Mouse (Mus musculus) kidney, adult 2 months (tissue): ENCODE measurements at regions not wholly inside any gene's neighbourhood (a gene's known extent, or its start where the extent isn't known, plus 50 kb on each side); places are given as distances from the start of the nearest gene placed in this dataset.
"Not testable (repeated sequence)": the region's sequence is repeated elsewhere in the genome, so short reads cannot be mapped to it uniquely, and the experiment has no call there.

Experiments used
- DNase-seq: peaks from one replicate; pipeline ENCODE4 v3.0.0; 2021
- H3K27ac ChIP-seq: fragments of 200-500 bp; 2 replicates; pipeline ENCODE4 v1.5.1; 2012; ENCODE audit warnings: low read depth, low read length, control low read depth, inconsistent platforms; ENCODE audit not compliant: insufficient read depth
- H3K27me3 ChIP-seq: fragments of 200-500 bp; replicated peaks from 2 replicates; pipeline ENCODE4 v1.6.1; 2012; ENCODE audit warnings: mild to moderate bottlenecking, moderate library complexity, low read length, inconsistent platforms; ENCODE audit not compliant: control insufficient read depth, insufficient read depth
- H3K36me3 ChIP-seq: fragments of 200-500 bp; 2 replicates; pipeline ENCODE4 v1.6.1; 2012; ENCODE audit warnings: mild to moderate bottlenecking, moderate library complexity, low read length, inconsistent platforms; ENCODE audit not compliant: control insufficient read depth, insufficient read depth
- H3K4me1 ChIP-seq: fragments of 200-500 bp; 2 replicates; pipeline ENCODE4 v1.6.1; 2011; ENCODE audit warnings: low read length; ENCODE audit not compliant: control insufficient read depth, insufficient read depth
- H3K4me3 ChIP-seq: fragments of 200-500 bp; 2 replicates; pipeline ENCODE4 v1.5.1; 2011; ENCODE audit warnings: mild to moderate bottlenecking, low read depth, low read length, control low read depth; ENCODE audit not compliant: insufficient read depth
- CTCF ChIP-seq: fragments of 200-500 bp; conservative IDR thresholded peaks from 2 replicates; pipeline ENCODE4 v1.5.1; 2011; ENCODE audit warnings: low read depth, mild to moderate bottlenecking, control low read depth, low read length, moderate library complexity, mixed read lengths; ENCODE audit not compliant: insufficient read depth, insufficient read length
- POLR2A ChIP-seq: fragments of 200-500 bp; IDR thresholded peaks from one replicate; pipeline ENCODE4 v1.6.1; 2011; ENCODE audit warnings: low read depth, low read length, control low read depth
- WGBS: fragments of 180-500 bp; shearing (Covaris S2); methylation state at CpG from one replicate; pipeline ENCODE4 v1.1.7; 2018; 5-methylcytosine and 5-hydroxymethylcytosine counted together

DNA sequence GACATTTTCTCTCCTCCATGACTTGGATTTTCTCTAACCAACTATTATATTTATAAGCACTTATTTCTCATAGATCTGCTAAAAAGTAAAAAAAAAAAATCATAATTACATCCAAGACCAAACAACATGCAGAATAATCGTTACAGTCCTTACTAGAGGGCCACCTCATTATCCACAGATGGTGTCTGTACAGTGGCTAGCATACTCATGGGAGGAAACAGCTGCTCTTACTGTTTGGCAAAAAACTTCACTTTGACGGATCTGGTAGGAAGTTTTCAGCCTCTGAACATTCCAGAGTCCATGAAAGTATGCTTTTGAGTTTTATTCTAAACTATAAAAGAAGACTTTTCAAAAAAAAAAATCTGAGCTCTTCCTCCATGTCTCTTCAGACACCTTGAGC lies 159.1 kb upstream of the Gm10306 start:
- no peaks in the 10 kb centered on the region for H3K36me3 ChIP-seq
- H3K27me3 ChIP-seq = no peaks in the 10 kb centered on the region; the same call in 1 of the 2 replicates
- no peak for TF ChIP-seq CTCF
- no peak for TF ChIP-seq POLR2A
- no peak for DNase-seq
- 47% methylated on average over 2 of the region's 2 CpGs for WGBS
- H3K27ac ChIP-seq = no peak overlapping the region
- H3K4me1 ChIP-seq = no peaks in the 10 kb centered on the region
- H3K4me3 ChIP-seq = no peak overlapping the region

DNA sequence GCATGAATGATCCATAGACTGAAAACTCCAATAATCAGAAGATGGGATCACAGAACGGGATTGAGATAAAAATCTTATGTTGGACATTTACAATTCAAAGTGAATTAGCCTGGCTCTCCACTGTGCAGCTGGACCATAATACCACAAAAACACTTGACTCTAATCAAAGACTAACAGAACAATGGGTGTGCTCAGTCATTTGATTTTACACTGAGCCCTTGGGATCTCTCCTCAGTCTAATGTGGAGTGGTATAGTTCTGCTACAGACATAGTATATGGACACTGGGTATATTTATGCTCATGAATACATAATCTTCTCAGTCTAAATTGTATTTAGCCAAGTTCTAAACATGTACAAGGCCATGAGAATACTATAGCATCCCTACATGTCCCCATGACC lies 149.4 kb upstream of the Gm10306 start:
- WGBS = 80% methylated on average over 1 of the region's 1 CpGs

DNA sequence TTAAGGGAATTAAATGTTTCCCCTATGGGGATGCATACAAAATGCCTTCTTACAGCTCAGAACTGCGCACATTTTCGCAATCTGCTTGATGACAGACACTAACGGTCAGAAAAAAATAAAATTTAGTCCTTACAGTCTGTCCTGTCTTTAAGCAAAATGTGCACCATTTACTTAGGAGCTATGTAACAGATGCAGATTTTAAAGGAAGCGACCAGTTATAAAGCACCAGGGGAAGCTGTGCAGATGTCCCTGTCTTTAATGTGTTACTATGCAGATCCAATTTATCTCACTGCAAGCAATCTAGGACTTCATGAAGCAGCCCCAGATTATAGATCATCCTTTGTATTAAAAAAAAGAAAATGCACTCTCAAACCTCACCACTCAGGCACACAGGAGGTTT lies 148.8 kb upstream of the Gm10306 start:
- DNase-seq = no peak
- Histone ChIP-seq H3K27ac (no peak overlapping the region), H3K4me1 (no peaks in the 10 kb centered on the region), H3K36me3 (no peaks in the 10 kb centered on the region), H3K4me3 (no peak overlapping the region), H3K27me3 (no peaks in the 10 kb centered on the region)
- WGBS = 89% methylated on average over 4 of the region's 4 CpGs
- no peak for TF ChIP-seq CTCF
- TF ChIP-seq POLR2A = no peak

More for the DNA sequence above, 149.4 kb upstream of the Gm10306 start:
- Histone ChIP-seq H3K4me1 (no peaks in the 10 kb centered on the region), H3K27ac (no peak overlapping the region), H3K27me3 (no peaks in the 10 kb centered on the region), H3K36me3 (no peaks in the 10 kb centered on the region), H3K4me3 (no peak overlapping the region)
- no peak for DNase-seq
- TF ChIP-seq CTCF (no peak), POLR2A (no peak)

DNA sequence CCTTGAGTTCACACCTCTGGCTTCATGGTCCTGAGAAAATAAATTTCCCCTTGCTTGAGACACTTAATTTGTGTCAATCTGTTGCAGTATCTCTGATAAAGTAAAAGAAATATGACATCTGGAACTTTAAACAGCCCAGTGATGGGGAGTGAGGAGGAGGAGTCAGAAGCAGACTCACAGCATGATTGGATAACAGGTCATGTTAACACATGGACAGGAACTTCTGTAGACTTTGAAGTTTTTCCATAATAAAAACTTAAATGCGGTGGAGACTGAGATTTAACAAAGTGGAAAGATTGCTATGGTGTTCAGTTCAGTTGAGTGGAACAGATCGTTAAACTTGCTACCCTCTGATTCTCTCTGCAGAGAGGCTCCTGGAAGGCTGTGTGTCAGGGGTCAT lies 143.7 kb upstream of the Gm10306 start:
- Histone ChIP-seq H3K4me3 (no peak overlapping the region), H3K4me1 (no peaks in the 10 kb centered on the region), H3K36me3 (no peaks in the 10 kb centered on the region), H3K27ac (no peak overlapping the region), H3K27me3 (no peaks in the 10 kb centered on the region)
- DNase-seq = no peak
- no peak for TF ChIP-seq CTCF
- TF ChIP-seq POLR2A = no peak
- WGBS = 27% methylated on average over 2 of the region's 2 CpGs

DNA sequence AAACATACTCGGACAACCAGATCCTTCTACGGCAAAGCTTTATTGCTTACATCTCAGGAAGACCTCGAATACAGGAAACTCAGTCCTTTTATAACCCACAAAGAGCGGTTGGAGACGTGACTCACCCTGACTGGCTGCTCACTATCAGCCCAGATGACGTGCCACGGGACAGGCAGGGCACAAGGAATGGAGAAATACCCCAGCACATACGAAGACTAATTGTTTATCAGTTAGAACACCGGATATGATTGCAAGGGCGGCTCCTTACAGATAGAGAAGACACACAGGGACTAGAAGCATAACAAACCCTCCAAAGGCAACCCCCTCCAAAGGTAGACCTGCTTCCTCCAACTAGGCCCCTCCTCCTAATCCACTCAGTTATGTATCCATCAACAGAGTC lies 130.8 kb upstream of the Gm10306 start:
- not testable (repeated sequence) for H3K4me1 ChIP-seq, H3K4me3 ChIP-seq, H3K27me3 ChIP-seq, DNase-seq, H3K27ac ChIP-seq, H3K36me3 ChIP-seq
- WGBS = 84% methylated on average over 10 of the region's 10 CpGs

DNA sequence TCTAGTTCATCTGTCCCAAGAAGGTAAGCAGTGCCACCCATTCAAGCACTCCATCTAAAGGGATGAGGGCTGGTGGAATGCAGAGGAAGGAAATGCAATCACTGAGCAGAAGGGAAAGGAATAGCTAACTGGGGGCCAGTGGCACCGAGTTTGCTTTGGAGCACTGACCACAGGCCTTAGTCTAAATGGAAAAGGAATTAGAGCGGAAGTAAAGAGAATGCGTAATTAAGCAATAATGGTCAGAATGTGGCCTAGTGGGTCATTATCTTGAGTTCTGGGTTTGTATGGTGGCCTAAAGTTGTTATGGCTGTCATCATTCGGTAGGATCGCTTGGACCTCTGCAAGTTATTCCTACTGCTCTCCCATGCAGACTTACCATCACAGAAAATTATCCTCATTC lies 128.8 kb upstream of the Gm10306 start:
- 94% methylated on average over 5 of the region's 5 CpGs for WGBS
- H3K4me1 ChIP-seq = no peaks in the 10 kb centered on the region
- no peak for TF ChIP-seq CTCF
- no peak overlapping the region for H3K4me3 ChIP-seq
- DNase-seq = no peak
- H3K27me3 ChIP-seq = no peaks in the 10 kb centered on the region
- H3K36me3 ChIP-seq = no peaks in the 10 kb centered on the region
- no peak overlapping the region for H3K27ac ChIP-seq

DNA sequence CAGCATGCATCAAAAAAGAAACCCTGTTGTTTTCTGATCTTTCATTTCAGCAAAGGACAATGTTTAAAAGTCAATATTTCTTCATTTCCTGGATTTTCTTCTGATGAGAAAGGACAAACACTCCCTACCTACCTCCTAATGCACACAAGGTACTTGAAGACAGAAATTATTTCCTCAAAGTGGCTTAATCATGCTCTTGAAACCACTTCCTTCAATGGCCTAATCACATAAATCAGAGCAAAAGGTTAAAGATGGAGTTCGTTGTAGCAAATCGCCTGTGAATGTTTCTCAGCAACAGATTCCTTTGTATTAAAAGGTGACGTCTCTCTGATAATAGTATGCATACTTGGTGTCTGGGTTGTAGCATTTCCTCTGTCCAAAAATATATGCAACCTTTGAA lies 124.3 kb upstream of the Gm10306 start:
- Histone ChIP-seq H3K36me3 (no peaks in the 10 kb centered on the region), H3K4me3 (no peak overlapping the region), H3K4me1 (no peaks in the 10 kb centered on the region), H3K27me3 (no peaks in the 10 kb centered on the region), H3K27ac (no peak overlapping the region)
- no peak for DNase-seq
- TF ChIP-seq POLR2A (no peak), CTCF (no peak)
- WGBS = 57% methylated on average over 3 of the region's 3 CpGs
